Mouse (Mus musculus) megakaryocyte, embryonic 14.5 days (primary cell): ENCODE results near the gene 5031410I06Rik. TPM values are rescaled to one million over a fixed set of nuclear protein-coding genes. Genes with fewer than 3 reads are reported as not detected.
"Not testable (repeated sequence)": the region's sequence is repeated elsewhere in the genome, so short reads cannot be mapped to it uniquely, and the experiment has no call there.

Experiments used
- H3K27me3 ChIP-seq: replicated peaks from 2 replicates; pipeline ENCODE3; 2012; ENCODE audit warnings: inconsistent platforms
- H3K36me3 ChIP-seq: replicated peaks from 2 replicates; pipeline ENCODE3; 2012; ENCODE audit warnings: low read length, inconsistent platforms, mixed read lengths
- H3K4me1 ChIP-seq: 2 replicates; pipeline ENCODE4 v1.6.1; 2012; ENCODE audit warnings: inconsistent platforms
- H3K4me3 ChIP-seq: replicated peaks from 2 replicates; pipeline ENCODE3; 2012; ENCODE audit warnings: moderate library complexity, mild to moderate bottlenecking, inconsistent platforms
- H3K9me3 ChIP-seq: 2 replicates; pipeline ENCODE4 v1.6.1; 2012; ENCODE audit warnings: inconsistent platforms
- FLI1 ChIP-seq: IDR thresholded peaks from 2 replicates; pipeline ENCODE4 v1.6.1; 2012; ENCODE audit warnings: low read length, inconsistent platforms, mixed read lengths
- GATA1 ChIP-seq: IDR thresholded peaks from 3 replicates; pipeline ENCODE4 v1.6.1; 2012; ENCODE audit warnings: mixed read lengths, low read length, inconsistent platforms, borderline replicate concordance
- polyA plus RNA-seq: library from polyadenylated mRNA; stranded (reverse); fragments of >175 nt; gene quantifications from 2 replicates; pipeline ENCODE4 v1.2.3, GENCODE M21; 2012; ENCODE audit warnings: low replicate concordance; ENCODE audit not compliant: insufficient read depth

The 5031410I06Rik gene
- not detected in 2 replicates for polyA plus RNA-seq

GRCm38 (mm10) chr5:26105262-26105661 lies at the start of gene 5031410I06Rik:
Gene 5031410I06Rik, minus strand, starts transcription at chr5:26105362.
- H3K4me1 ChIP-seq, H3K9me3 ChIP-seq, H3K4me3 ChIP-seq, H3K36me3 ChIP-seq, H3K27me3 ChIP-seq: not testable (repeated sequence)

- peaks cover 21% of the 10 kb centered on the region for H3K9me3 ChIP-seq
- no peaks in the 10 kb centered on the region for H3K4me1 ChIP-seq
- TF ChIP-seq FLI1, result no peak
- no peak for TF ChIP-seq GATA1
- H3K36me3 ChIP-seq, result no peaks in the 10 kb centered on the region
- no peaks in the 10 kb centered on the region for H3K27me3 ChIP-seq
- no peak overlapping the region for H3K4me3 ChIP-seq
Observed at GRCm38 (mm10) chr5:26142891-26143290, 37.7 kb upstream of the 5031410I06Rik start.

- H3K4me3 ChIP-seq, H3K36me3 ChIP-seq, H3K4me1 ChIP-seq, H3K27me3 ChIP-seq, H3K9me3 ChIP-seq: not testable (repeated sequence)
Observed at GRCm38 (mm10) chr5:26121321-26121720, 16.2 kb upstream of the 5031410I06Rik start, which contains the start of gene Gm10220. Gene Gm10220, minus strand, starts transcription at chr5:26121421.

- H3K4me3 ChIP-seq, H3K27me3 ChIP-seq, H3K36me3 ChIP-seq, H3K9me3 ChIP-seq, H3K4me1 ChIP-seq: not testable (repeated sequence)
Observed at GRCm38 (mm10) chr5:26089191-26089590, 16.0 kb downstream of the 5031410I06Rik start, which contains the start of gene Gm10471. Gene Gm10471, minus strand, starts transcription at chr5:26089291.

GRCm38 (mm10) chr5:26079023-26079422 lies 26.1 kb downstream of the 5031410I06Rik start:
- not testable (repeated sequence) for H3K4me1 ChIP-seq, H3K27me3 ChIP-seq, H3K4me3 ChIP-seq, H3K9me3 ChIP-seq, H3K36me3 ChIP-seq

- TF ChIP-seq FLI1, result no peak
- no peak for TF ChIP-seq GATA1
- Histone ChIP-seq H3K4me3 (no peak overlapping the region), H3K27me3 (no peaks in the 10 kb centered on the region), H3K36me3 (no peaks in the 10 kb centered on the region), H3K4me1 (no peaks in the 10 kb centered on the region), H3K9me3 (peaks cover 14% of the 10 kb centered on the region)
Observed at GRCm38 (mm10) chr5:26070716-26071115, 34.4 kb downstream of the 5031410I06Rik start.

- not testable (repeated sequence) for H3K27me3 ChIP-seq, H3K9me3 ChIP-seq, H3K4me3 ChIP-seq, H3K4me1 ChIP-seq, H3K36me3 ChIP-seq
Observed at GRCm38 (mm10) chr5:26058481-26058880, 46.7 kb downstream of the 5031410I06Rik start, which contains the start of gene Gm7347. Gene Gm7347, minus strand, starts transcription at chr5:26058581.

Other genes with a start within 250 kb of the 5031410I06Rik start
- gene Gm21663, start 163.0 kb downstream of the 5031410I06Rik start, polyA plus RNA-seq, result not detected in 2 replicates
- not detected in 2 replicates for gene Gm21671, start 150.9 kb downstream of the 5031410I06Rik start, polyA plus RNA-seq
- not detected in 2 replicates for gene Gm21680, start 132.7 kb downstream of the 5031410I06Rik start, polyA plus RNA-seq
- gene Gm21698, start 116.7 kb downstream of the 5031410I06Rik start, polyA plus RNA-seq, result not detected in 2 replicates
- gene Gm1979, start 100.6 kb downstream of the 5031410I06Rik start, polyA plus RNA-seq, result not detected in 2 replicates
- gene Gm5862, start 82.4 kb downstream of the 5031410I06Rik start, polyA plus RNA-seq, result not detected in 2 replicates
- not detected in 2 replicates for gene Speer4a, start 65.8 kb downstream of the 5031410I06Rik start, polyA plus RNA-seq
- gene Gm7347, start 46.8 kb downstream of the 5031410I06Rik start, polyA plus RNA-seq, result not detected in 2 replicates
- gene Gm10471, start 16.1 kb downstream of the 5031410I06Rik start, polyA plus RNA-seq, result not detected in 2 replicates
- gene Gm10220, start 16.1 kb upstream of the 5031410I06Rik start, polyA plus RNA-seq, result not detected in 2 replicates
- gene Gm7361, start 152.3 kb upstream of the 5031410I06Rik start, polyA plus RNA-seq, result 0.07 TPM in 1 of 2 replicates, not detected in the other